Mouse (Mus musculus): ENCODE measurements at regions not wholly inside any gene's neighbourhood (a gene's known extent, or its start where the extent isn't known, plus 50 kb on each side); places are given as distances from the start of the nearest gene placed in this dataset.
A peak's percentile ranks its signal among the peaks of the same experiment; 100 is the strongest.

DNA sequence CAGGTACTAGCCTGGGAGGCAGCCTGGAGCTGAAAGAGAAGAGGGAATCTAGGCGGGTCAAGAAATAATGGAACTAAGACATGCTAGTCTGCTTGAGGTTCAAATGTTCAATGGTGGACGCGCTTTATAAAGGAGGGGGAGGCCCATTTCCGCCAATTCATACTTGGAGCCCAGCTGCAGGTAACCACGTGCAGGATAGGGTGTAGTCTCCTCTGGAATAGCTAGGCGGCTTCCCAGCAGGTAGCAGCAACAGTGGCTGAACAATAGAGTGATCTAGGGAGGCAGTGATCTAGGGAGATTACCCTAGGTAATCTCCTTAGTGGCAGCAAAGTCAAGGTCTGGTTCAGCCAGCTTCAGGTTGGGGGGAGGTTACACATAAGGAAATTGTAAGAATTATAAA is 134.6 kb downstream of the Sh2d4b start:
- no peak for DNase-seq

DNA sequence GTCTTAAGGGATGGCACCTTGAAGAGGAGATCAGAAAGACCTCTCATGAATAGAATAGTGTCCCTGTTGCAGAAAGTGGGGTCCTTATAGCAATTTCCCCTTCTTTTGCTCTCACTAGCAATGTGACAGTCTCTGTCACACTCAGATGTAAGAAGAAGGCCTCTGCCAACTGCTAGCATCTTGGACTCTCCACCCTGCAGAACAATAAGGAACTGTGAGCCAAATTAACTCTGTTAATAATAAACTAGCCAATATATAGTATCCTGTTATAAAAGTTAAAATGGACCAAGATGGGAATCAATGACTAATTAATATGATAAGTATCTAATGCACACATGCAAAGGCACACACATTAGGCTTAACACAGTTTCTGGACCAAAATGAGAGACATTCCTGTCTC is 152.5 kb downstream of the Sh2d4b start:
- DNase-seq, result no peak

DNA sequence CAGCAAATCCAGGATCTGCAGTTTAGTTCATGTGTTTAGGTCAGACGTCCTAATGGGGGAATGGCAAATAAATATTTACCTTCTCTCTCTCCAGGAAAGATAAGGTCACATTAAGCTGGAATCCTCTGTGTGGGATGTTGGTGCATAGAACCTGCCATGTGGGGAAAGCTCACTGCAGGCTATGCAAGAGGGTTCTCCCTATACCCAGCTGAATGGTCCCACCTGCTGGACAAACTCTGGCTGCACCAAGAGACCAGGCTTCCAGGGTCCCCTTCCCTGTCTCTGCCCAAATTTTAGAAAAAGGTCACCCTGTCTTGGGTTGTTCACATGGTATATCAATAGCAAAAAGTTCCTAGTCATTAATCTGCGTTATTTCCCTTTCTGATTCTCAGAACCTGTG is 161.2 kb downstream of the Sh2d4b start:
- DNase-seq, result peak; percentile 66

DNA sequence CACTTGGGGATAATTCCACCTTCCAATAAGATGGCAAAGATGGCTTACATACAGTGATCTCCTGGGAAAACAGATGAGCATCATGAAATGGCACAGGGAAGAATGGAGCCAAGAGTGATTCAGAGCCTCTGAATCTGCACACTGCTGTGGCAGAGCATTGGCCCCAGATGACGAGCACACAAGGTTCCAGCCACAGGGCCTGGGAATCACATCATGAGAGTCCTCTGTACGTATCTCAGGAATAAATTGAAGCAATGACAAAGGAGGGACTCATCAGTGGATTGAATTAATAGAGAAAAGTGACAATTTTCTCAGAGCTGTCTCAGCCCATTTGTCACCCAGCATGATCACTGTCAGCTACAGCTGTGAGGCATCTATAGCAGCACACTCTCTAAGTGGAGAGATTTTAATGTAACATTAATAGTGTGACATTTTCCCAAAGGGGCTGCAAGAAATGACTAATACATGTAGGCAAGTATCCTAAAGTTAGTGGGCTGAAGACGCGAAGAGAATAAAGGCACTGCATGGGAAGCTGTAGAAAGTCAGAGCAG is 184.0 kb downstream of the Sh2d4b start:
- no peak for DNase-seq

DNA sequence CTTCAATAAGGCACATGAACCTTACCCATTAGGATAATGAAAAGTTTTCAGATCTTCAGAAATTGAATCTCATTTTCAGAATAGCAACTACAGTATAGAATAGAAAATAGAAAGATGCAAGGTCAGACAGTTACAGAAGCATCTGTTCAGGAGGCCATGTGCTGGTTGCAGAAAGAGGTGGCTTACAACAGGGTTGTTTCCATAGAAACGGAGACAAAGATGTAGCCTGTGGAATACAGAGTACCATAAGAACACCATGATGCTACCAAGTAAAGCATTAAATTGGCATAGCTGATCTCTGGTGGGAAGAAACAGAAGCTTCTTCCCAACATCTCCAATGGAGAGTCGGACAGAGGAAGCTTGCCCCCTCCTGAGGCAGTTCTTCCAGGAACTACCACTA is 185.6 kb downstream of the Sh2d4b start:
- no peak for DNase-seq

DNA sequence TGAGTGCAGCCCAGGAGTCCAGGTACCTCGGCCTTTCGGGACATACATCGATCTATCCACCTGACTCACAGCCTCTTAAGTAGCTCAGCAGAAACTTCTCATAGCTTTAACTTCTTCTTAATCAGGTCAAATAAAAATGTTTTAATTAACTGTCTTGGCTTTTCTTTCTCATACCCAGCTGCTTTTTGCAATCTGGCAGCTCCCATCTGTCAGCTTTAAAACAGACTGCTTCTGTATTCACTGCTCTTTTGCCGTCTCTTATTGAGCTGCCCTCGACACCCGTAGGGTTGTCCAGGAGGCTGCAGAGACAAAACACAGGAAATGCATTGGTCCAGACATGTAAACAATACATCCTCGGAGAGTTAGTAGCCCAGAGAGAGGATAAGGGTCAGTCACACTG is 189.6 kb downstream of the Sh2d4b start:
- DNase-seq, result no peak

DNA sequence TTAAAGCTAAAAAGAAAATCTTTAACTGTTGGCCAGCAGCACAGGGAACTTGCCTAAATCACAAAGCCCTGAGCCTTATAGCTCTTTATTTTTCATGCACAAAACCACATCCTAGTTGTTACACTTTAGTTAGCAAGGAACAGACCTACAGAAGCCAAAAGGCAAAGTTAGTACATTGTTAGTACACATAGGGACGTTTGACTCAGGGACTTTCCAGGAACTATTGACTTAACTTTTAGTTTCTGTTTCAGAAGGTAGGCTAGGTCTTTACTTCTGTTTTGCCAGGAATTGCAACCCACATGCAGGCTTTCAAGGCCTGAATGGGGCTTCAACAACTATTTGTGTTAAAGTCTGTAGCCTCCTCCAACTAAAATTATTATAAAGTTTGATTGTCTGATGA is 211.4 kb downstream of the Sh2d4b start:
- no peak for DNase-seq

DNA sequence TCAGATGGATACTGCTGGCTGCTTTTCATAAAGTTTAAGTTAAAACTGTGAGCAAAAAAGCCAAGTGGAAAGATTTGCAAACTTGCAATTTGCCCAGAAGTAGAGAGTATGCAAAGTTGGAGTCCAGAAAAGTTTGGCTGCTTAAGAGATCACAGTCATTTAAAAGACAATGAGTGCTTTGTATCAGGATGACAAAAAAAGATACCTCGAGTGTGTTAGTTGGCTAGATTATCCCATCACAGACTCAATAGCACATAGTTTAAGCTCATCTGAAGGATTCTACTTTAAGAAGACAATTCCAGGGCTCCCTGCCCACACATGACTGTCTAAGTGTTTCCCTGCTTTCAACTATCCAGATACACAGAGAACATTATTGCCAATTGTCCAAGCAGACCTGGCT is 239.5 kb downstream of the Sh2d4b start:
- no peak for DNase-seq
